Mouse (Mus musculus) T-helper 1 cell (primary cell): ENCODE results near the gene Snrpa1.

Experiments used
- in situ Hi-C: fragments of 300-600 bp; cut with MboI, MseI; formaldehyde crosslinking; loops from one replicate; pipeline ENCODE4 v1.15.1; 2025; ENCODE audit warnings: high pct_unique_total_duplicates

Snrpa1 gene

GRCm38 (mm10) chr7:66111211-66111610 is 52.4 kb downstream of the Snrpa1 start:
- in situ Hi-C loops, result loop anchor here (25.0 kb wide), 1 partner anchor 151 kb away; no protein-coding TSS in a partner anchor

GRCm38 (mm10) chr7:66113561-66113960 is 54.8 kb downstream of the Snrpa1 start:
- in situ Hi-C loops, result loop anchor here (25.0 kb wide), 1 partner anchor 149 kb away; no protein-coding TSS in a partner anchor

- in situ Hi-C loops, result loop anchor here (25.0 kb wide), 1 partner anchor 146 kb away; no protein-coding TSS in a partner anchor
Observed at GRCm38 (mm10) chr7:66115821-66116343, 57.1 kb downstream of the Snrpa1 start.

GRCm38 (mm10) chr7:66116906-66117482 is 58.2 kb downstream of the Snrpa1 start:
- in situ Hi-C loops, result loop anchor here (25.0 kb wide), 1 partner anchor 145 kb away; no protein-coding TSS in a partner anchor

- in situ Hi-C loops, result loop anchor here (25.0 kb wide), 1 partner anchor 144 kb away; no protein-coding TSS in a partner anchor
Observed at GRCm38 (mm10) chr7:66118046-66118445, 59.2 kb downstream of the Snrpa1 start.

GRCm38 (mm10) chr7:66118796-66119195 is 60.0 kb downstream of the Snrpa1 start:
- in situ Hi-C loops, result loop anchor here (25.0 kb wide), 1 partner anchor 144 kb away; no protein-coding TSS in a partner anchor

- in situ Hi-C loops, result loop anchor here (25.0 kb wide), 1 partner anchor 142 kb away; no protein-coding TSS in a partner anchor
Observed at GRCm38 (mm10) chr7:66120139-66120538, 61.3 kb downstream of the Snrpa1 start.

GRCm38 (mm10) chr7:66120702-66121396 is 62.0 kb downstream of the Snrpa1 start:
- in situ Hi-C loops, result loop anchor here (25.0 kb wide), 1 partner anchor 141 kb away; no protein-coding TSS in a partner anchor
